Mouse (Mus musculus): ENCODE results near the gene Kremen1.
A peak's percentile ranks its signal among the peaks of the same experiment; 100 is the strongest.

The Kremen1 gene

DNA sequence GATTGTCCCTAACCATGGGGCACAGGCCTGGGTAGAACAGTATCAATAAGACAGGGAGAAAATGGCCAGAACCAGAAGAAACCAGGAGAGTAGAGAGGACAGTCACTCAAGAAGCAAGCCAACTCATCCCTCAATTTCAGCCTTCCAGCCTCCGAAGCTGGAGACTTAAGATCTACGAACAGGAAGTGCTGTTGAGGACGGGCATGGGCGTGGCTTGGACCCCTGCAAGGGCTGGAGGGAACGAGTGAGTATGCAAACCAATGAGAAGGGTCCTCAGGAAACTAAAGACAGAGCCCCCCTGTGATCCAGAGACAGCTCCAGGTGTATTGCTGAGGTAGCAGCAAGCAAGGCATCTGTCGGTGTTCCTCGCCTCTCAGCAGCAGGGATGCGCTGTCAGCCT is 97.0 kb downstream of the Kremen1 start:
- DNase-seq = no peak

DNA sequence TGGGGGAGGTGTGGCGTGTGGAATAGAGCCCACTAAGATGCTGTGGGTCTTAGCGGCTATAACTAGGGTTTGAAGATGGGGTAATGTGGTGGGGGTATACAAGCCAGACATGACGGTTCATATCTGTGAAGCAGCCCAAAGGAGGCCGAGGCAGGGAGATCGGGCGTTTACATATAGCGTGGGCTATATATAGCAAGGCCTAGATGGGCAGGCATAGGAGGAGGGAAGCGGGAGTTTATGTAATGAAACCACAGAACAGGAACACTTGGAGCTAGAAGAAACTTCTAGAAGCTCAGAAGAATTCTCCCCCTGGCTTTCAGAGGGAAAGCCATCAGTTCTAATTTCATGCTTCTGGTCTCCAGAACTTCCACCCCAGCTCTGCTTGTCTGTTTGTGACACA is 97.9 kb downstream of the Kremen1 start:
- no peak for DNase-seq

DNA sequence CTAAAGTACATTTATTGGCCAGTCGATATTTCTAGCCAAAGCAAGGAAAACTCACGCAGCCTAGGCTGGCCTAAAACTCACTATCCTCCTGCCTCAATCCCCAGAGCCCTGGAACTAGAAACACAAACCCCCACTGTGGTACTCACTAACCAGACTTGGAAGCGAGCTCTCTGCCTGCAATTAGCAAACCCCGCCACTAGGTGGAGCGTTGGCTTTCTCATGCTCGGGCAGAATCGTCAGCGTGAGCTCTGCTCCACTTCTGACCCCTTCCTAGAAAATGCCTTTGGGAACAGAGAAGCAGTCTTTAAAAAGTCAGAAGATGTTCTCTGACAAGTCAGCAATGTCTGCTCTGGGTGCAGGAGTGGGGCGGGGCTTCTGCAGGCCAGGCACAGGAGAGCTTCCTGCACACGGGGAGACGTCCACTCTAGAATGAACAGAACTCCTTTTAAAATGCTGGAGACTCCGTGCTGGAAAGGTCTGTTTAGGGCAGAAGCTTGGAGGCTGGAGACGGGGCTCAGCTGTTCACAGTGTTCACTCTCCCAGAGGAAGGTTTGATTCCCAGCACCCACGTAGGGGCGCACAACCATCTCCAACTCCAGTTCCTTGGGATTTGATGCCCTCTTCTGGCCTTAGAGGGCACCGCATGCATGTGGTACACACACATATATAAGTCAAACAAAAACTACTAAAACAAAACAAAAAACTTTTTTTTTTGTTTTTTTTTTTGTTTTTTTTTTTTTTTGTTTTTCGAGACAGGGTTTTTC is 100.5 kb downstream of the Kremen1 start:
- DNase-seq = no peak

DNA sequence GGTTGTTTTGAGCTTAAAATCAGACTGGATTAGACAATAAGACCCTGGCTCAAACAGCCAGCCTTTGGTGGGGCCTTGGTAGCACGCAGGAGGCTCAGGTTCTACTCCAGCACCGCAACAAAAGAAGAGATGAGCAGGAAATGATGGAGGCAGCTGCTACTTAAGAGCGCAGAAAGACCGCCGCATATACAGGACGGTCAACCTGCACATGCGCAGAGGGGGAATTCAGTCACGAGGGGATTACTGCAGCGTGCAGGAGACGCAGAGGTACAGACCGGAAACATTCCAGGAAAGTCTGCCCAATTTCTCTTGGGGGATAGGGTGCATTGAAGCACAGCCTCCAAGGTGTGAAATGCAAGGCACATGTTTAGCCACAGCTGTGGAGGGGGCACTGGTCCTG is 103.3 kb downstream of the Kremen1 start:
- DNase-seq = no peak

DNA sequence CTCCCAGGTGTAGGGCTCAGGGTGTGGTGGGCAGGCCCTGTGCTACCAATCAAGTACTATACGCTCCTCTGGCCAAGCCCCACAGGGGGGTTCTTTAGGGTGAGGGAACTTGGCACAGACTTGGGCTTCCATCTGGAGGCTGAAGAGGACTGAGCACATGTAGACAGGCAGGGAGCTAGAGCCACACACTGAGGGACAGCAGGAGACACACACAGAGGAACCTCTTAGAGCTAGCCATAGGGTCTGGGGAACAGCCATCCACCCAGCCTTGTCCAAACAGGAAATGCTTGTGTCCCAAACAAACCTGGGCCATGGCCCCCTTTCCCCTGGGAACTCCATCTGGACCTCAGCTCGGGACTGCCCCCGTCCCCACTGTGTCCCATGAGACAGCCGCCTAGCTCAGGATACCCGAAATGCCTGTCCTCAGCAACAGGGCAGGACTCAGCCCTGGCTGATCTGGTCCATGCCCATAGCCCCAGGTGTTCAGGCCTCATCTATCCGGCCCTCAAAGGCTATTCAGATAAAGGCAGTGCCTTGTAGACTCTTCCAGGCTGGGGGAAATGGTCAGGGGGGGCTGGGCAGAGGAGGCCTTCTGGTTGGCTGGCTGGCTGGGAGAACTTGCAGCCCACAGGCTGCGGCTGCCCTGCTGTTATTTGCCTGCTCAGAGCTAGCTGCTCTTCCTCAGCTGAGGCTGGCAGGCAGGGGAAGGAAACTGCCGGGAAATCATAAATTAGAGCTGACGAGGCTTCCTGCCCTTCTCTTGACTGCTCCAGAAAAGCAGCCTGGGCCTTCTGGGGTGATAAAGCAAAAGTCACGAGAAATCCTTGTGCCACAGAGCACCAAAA is 106.2 kb downstream of the Kremen1 start:
- DNase-seq = no peak

DNA sequence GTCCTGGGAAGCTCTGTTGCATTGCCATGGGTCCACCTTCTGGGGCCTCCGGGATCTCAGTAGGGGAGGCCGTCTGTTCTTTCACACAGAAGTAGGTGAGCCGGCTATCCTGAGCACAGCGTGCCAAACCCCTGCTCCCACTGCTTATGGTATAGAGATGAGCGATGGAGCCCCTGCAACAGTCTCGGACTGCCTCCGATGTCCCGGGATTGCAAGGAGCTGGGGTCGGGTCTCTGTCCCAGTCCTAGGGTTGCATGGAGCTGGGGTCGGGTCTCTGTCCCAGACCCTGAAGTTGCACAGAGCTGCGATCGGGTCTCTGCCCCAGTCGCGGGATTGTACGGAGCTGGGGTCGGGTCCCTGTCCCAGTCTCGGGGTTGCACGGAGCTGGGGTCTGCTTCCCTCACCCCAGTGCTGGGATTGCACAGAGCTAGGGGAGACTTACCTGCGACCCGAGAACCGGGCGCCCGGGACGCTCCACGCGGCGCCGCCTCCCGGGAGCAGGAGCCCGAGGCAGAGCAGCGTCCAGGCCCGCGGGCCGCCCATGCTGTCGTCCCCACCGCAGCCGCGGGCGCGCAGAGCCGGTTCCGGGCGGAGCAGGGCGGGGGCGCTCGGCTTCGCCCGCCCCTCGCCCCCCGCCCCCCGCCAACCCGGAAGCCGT is 109.5 kb downstream of the Kremen1 start, which contains the start of gene Emid1:
TSS of gene Emid1 (minus strand) at position 578 of the 658 bp plus-strand sequence.
- DNase-seq = peak; percentile 48

DNA sequence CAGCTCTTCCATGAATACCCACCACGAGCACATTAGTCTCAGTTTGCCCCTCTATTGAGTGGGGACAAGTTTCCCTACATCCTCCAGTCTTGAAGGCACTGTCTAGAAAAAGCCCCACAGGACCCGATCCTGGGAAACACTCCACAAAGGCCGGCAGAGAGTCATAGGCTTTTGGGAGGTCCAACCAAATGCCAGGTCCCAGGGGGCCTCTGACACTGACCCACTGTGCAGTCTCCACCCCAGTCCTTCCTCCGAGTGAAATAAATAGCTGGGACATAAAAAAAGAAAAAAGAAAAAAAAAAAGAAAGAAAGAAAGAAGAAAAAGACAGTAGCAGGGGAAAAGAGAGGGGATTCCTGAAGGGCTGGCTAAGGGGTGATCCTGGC is 110.1 kb downstream of the Kremen1 start:
- no peak for DNase-seq

DNA sequence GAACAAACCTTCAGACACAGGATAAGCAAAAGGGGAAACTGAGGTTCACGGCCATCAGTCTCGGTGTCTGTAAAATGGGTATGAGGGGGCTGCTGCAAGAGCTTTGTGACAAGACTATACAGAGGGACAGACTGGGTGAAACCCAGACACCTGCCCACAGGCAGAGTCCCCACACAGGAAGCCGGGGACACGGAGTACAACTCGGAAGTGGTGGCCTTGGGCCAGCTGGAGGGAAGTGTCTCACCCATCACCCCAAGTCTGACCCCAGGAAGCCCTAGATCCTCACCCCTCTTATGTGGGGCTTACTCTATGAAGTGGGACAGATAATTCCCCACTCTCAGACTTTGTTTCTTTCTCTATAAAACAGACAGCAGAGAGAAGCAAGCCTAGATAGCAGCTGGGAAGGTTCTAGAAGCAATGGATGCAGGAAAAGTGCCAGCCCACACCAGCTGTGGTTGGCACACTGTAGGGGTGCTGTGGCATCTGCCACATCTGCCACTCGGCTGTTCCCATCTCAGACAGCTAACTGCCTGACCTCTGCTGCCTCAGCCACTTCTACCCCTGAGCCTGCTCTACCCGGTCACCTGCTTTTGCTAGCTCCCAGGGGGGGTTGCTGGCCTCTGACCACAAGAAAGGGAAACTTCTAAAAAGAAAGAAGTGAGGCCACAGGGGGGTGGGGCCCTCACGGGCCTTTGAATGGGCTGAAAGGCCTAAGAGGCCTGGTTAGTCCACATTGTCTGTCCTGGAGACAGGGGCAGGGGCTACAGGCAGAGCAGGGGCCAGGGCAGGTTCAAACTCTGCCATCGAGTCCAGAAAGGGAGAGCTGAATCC is 110.7 kb downstream of the Kremen1 start:
- DNase-seq = no peak

DNA sequence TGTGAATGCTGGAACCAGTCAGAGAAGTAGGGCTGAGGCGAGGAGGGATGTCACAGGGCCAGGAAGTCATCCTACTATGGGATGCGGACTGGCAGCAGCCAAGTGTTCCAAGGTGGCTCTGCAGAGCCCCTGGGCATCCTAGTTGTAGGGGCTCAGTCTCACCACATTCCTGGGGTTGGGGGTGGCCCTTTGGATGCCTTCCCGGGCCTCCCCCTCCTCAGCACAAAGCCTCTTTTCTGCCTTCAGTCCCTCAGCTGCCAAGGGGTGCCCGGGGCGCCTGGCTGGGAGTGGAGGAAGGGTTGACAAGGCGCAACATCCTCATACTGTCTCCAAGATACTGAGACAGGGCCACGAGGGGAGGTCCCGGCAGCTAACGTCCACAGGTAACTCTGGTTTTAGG is 111.4 kb downstream of the Kremen1 start:
- no peak for DNase-seq

DNA sequence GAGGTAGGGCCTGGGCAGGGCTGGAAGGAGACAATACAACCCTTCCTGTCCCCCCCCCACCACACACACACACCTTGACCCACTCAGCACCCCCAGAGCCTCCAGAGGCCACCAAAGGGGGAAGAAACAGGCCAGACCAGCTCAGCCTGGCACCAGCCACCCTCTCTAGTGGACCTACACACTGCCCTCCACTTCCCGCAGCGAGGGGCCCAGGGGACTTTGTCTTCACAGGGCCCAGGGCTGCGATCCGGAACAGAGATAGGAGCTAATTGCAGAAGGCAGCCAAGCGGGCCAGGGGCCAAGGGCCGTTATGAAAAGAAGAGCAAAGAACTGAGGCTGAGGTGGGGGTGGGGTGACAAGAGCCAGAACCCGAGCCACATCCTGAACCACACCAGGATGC is 112.1 kb downstream of the Kremen1 start:
- no peak for DNase-seq

DNA sequence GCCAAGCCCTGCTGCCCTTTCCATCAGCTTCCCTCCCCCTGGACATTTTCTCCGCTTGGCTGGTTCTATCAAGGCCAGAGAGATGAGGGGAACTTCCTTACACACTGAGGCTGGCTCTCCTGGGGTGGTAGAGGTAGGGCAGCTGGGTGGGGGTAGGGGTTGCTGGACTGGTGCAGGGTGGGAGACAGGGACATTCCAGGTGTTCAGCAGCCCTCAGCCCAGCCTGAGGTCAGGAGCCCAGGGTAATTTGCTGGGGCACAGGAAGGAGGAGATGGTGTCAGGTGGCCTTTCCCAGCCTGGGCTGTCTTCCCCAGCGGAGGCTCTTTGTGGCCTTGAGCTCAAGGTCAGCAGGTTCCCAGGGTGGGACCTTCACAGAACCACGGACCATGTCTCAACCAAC is 115.8 kb downstream of the Kremen1 start:
- no peak for DNase-seq

DNA sequence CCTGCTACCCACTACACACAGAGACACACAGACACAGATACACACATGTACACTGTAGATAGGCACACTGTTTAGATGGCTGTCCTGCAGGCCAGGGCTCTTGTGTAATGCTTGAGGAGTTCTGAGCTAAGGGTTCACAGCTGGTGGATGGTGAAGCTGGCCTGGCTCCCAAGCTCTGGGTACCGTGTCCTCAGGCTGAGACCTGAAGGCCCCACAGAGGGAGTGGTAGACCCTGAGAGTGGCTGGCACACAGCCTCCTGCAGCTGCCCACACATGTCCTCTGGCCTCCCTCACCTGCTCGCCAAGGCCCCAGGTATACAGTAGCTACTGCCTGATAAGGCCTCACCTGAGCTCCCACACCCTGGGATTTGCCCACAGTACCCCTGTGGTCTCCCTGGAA is 119.4 kb downstream of the Kremen1 start:
- DNase-seq = no peak
